Mouse (Mus musculus) ES-E14 (cell line): ENCODE results near the gene Macrod2.

ENCODE experiments used
- HCFC1 ChIP-seq: IDR thresholded peaks from 2 replicates; pipeline ENCODE4 v1.6.1; 2012; ENCODE audit warnings: low read length, inconsistent platforms, borderline replicate concordance; ENCODE audit not compliant: insufficient read depth
- ZC3H11A ChIP-seq: IDR thresholded peaks from 2 replicates; pipeline ENCODE4 v1.6.1; 2012; ENCODE audit warnings: low read depth, mild to moderate bottlenecking, inconsistent platforms, low read length, borderline replicate concordance

DNA sequence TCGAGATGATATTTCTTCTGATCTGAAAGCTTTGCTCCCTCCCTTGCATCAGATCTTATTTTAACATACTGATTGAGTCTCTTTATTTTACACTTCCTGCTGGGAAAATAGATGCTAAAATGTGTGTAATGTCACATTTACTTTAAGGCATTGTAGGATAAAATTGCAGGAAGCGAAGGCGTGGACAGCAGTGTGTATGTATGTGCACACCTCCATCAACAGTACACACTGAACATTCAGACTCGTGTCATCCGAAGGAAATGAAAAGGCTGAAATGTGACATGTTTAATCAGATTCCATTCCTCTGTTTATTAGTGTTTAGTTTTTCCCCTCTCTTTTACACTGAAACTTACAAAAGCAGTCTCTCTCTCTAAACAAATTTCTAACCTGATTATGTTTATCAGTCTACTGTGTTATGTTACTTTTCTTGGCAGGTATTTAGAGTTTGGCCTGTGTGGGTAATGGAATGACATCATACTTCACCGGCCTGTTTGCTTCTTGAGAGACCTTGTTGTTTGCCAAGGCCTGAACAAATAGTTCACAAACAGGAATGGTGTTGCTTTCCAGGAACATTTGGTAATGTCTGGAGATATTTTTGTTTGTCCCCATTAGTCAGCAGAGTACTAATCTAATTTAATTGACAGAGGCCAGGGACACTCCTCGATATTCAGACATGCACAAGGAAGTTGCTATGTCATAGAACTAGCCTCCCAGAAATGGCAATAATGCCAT is 1588.7 kb downstream of the Macrod2 start:
- TF ChIP-seq ZC3H11A (no peak), HCFC1 (no peak)
